Comparison of ENCODE assay signal across 10 mouse cellular contexts in genomic region chrX:84454473-84454872, GRCm38 (mm10).
DNase-seq lines count a peak whose midpoint lies in the region; ATAC-seq lines count a peak whose summit lies in the region.
"Had no signal": no experiment of that assay in that cellular context is flagged by ENCODE, and none has a peak within 500 bp of the region (broad histone marks: within the 10 kb centered on the region; RNA-seq: fewer than 3 reads in every experiment).

No protein-coding gene starts in this region.

- ATAC-seq in intestine, embryonic 14.5 days (replicated peaks; ENCODE audit: low FRiP score, low TSS enrichment, low read depth) = no peak
- ATAC-seq in intestine, embryonic 16.5 days = no peak
- no peak for ATAC-seq in megakaryocyte, adult 5-6 weeks (ENCODE audit: poor library complexity, severe bottlenecking)

- no peak overlapping the region for H3K27ac ChIP-seq in intestine, embryonic 14.5 days (ENCODE audit: low read depth)
- no peak overlapping the region for H3K27ac ChIP-seq in intestine, embryonic 16.5 days (ENCODE audit: low read length)
- H3K27ac ChIP-seq: embryonic facial prominence, embryonic 12.5 days; limb, embryonic 13.5 days had no signal

- H3K4me1 ChIP-seq in intestine, embryonic 14.5 days (replicated peaks; ENCODE audit: control insufficient read depth, insufficient read depth, low read length) = no peaks in the 10 kb centered on the region
- no peaks in the 10 kb centered on the region for H3K4me1 ChIP-seq in intestine, embryonic 16.5 days (ENCODE audit: control insufficient read depth, insufficient read depth, low read length)
- H3K4me1 ChIP-seq: embryonic facial prominence, embryonic 12.5 days; limb, embryonic 13.5 days had no signal

- no peak overlapping the region for H3K4me3 ChIP-seq in intestine, embryonic 14.5 days (ENCODE audit: low read depth, low read length)
- no peak overlapping the region for H3K4me3 ChIP-seq in intestine, embryonic 16.5 days (ENCODE audit: low read length)
- H3K4me3 ChIP-seq: embryonic facial prominence, embryonic 12.5 days; limb, embryonic 13.5 days had no signal

- H3K36me3 ChIP-seq in intestine, embryonic 14.5 days (ENCODE audit: control insufficient read depth, insufficient read depth, low read length) = no peaks in the 10 kb centered on the region
- no peaks in the 10 kb centered on the region for H3K36me3 ChIP-seq in intestine, embryonic 16.5 days (ENCODE audit: control insufficient read depth, insufficient read depth, low read length)
- H3K36me3 ChIP-seq: embryonic facial prominence, embryonic 12.5 days; limb, embryonic 13.5 days had no signal

- no peaks in the 10 kb centered on the region for H3K9me3 ChIP-seq in intestine, embryonic 14.5 days (ENCODE audit: control insufficient read depth, low read length)
- no peaks in the 10 kb centered on the region for H3K9me3 ChIP-seq in intestine, embryonic 16.5 days (ENCODE audit: control insufficient read depth, low read length)
- H3K9me3 ChIP-seq: embryonic facial prominence, embryonic 12.5 days; limb, embryonic 13.5 days had no signal

- DNase-seq in intestine, embryonic 14.5 days (ENCODE audit: low spot score) = peak; percentile 52
- DNase-seq in A20 (ENCODE audit: low read depth, low spot score) = peak; percentile 45
- peak; percentile 53 for DNase-seq in ES-CJ7 (ENCODE audit: low read depth, low spot score)
- peak; percentile 18 for DNase-seq in induced T-regulatory cell, adult 2 months (ENCODE audit: low read depth)
- DNase-seq in retina, postnatal 1 day = peak; percentile 10
- DNase-seq in ovary, adult 18-20 months (ENCODE audit: low spot score) = no peak

- 91% methylated on average over 1 of the region's 1 CpGs for whole genome bisulfite sequencing in intestine, embryonic 14.5 days
- WGBS in intestine, embryonic 16.5 days = 78% methylated on average over 1 of the region's 1 CpGs

- H3K4me2 ChIP-seq in intestine, embryonic 14.5 days (ENCODE audit: low read length) = no peak overlapping the region
- no peak overlapping the region for H3K4me2 ChIP-seq in intestine, embryonic 16.5 days (ENCODE audit: low read depth, low read length)
- H3K4me2 ChIP-seq: embryonic facial prominence, embryonic 12.5 days; limb, embryonic 13.5 days had no signal

- no peaks in the 10 kb centered on the region for H3K27me3 ChIP-seq in intestine, embryonic 14.5 days (replicated peaks; ENCODE audit: control insufficient read depth, insufficient read depth, low read length)
- no peaks in the 10 kb centered on the region for H3K27me3 ChIP-seq in intestine, embryonic 16.5 days (replicated peaks; ENCODE audit: control insufficient read depth, insufficient read depth, low read length)
- H3K27me3 ChIP-seq: embryonic facial prominence, embryonic 12.5 days; limb, embryonic 13.5 days had no signal

- H3K9ac ChIP-seq in intestine, embryonic 14.5 days (ENCODE audit: low read length) = no peak overlapping the region
- H3K9ac ChIP-seq in intestine, embryonic 16.5 days (ENCODE audit: low read depth, low read length) = no peak overlapping the region
- H3K9ac ChIP-seq: embryonic facial prominence, embryonic 12.5 days; limb, embryonic 13.5 days had no signal
